Mouse (Mus musculus) kidney, adult 2 months (tissue): ENCODE results near the gene Ywhae.

Experiments
- CTCF ChIP-seq: fragments of 200-500 bp; conservative IDR thresholded peaks from 2 replicates; pipeline ENCODE4 v1.5.1; 2011; ENCODE audit warnings: low read depth, mild to moderate bottlenecking, control low read depth, low read length, moderate library complexity, mixed read lengths; ENCODE audit not compliant: insufficient read depth, insufficient read length
- POLR2A ChIP-seq: fragments of 200-500 bp; IDR thresholded peaks from one replicate; pipeline ENCODE4 v1.6.1; 2011; ENCODE audit warnings: low read depth, low read length, control low read depth

- TF ChIP-seq POLR2A (no peak), CTCF (no peak)
These were observed 69.3 kb downstream of the Ywhae start for GRCm38 (mm10) chr11:75801771-75802550.
